Mouse (Mus musculus): ENCODE results near the gene Cdrt4.

The Cdrt4 gene

DNA sequence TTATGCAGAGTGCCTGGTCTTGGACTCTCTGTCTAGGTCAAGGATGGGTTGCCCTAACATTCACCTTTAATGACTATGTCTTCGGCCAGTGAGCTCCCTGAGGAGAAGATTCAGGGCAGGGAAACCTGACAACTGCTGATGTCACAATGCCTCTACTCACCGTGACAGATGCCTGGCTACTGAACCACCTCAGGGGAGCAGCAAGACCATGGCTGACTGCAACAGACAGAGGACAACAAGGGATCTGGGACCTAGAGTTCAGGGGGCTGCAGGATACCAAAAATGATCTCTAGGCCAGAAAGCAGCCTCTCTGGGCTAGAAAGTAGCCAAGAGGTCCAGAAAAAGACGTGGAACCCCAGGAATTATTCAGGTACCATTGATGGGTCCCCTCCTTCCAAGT lies at the start of gene Cdrt4:
Gene Cdrt4 (plus strand): TSS at position 182 of the 400 bp plus-strand sequence.
- no peak for DNase-seq

DNA sequence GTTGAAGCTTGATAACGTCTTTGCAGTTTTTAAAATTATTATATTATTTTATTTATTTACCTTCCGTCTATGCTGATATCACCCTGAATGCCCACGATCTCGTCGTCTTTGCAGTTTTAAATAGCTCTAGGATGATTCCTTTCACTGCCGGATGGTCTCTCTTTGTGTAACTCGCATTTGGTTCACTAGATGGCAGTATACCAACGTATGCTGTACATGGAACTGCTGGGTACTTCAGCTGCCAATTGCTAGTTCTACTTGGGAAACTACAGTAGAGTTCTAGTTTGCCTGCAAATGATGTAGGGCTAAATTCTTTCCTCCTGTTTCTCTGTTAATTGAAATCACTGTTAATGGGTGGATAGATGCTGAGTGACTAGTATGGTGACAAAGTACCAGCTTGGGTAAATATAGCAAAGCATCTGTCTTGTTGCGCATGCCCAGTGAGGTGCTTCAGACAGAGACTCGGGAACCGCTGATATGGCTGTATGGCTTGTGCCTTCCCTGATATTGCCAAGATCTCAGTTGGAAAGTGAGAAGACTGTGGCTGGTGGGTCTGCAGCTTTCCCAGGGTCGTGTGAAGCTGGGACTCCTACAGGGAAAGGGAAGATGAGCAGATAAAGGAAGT lies 49.2 kb upstream of the Cdrt4 start:
- peak; percentile 50 for DNase-seq

DNA sequence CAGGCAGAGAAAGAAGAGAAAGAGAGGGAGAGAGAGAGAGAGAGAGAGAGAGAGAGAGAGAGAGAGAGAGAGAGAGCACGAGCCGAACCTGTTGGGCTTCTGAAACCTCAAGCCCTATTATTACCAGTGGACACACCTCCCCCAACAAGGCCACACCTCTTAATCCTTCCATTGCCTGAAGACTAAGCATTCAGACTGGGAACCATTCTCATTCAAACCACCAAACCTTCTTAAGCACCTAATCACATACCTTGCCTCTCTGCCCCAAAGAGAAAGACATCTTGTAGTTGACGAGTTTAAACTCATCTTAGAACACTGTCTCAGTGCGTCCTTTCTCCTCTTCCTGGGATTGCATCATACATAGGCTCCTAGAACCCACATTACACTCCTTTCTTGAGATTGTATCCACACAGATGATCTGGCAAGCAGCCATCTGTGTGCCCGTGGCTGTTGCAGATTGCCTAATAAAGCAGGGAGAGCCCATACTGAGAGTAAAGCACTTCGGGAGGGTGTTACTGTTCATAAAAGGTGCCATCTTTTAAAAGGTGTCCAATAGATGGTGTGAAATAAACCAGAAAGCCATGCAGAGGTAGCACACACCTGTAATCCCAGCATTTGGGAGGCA lies 47.0 kb upstream of the Cdrt4 start:
- no peak for DNase-seq

DNA sequence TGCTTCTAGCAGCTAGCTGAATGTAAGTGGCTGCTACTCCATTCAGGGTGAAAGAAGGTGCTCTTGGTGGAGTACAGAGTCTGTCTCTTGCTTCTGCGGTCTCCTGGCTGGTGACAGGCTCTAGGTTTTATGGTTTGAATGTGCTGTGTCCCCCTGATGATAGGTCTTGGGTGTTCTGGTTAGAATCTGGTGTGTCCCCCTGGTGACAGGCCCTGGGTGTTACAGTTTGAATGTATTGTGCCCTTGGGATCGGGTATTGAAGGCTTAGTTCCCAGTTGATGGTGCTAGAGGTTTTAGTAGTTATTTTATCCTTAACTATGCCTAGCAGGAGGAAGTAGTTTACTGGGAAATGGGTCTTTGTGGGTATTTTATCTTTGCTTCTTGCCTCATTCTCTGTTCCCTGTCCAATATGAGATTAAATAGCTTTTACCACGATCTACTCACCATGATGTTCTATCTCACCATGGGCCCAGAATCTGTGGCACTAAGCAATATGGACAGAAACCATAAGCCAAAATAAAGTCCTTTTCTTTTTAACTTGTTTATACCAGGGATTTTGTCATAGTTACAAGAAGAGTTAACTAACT lies 41.2 kb upstream of the Cdrt4 start:
- DNase-seq: peak; percentile 65

DNA sequence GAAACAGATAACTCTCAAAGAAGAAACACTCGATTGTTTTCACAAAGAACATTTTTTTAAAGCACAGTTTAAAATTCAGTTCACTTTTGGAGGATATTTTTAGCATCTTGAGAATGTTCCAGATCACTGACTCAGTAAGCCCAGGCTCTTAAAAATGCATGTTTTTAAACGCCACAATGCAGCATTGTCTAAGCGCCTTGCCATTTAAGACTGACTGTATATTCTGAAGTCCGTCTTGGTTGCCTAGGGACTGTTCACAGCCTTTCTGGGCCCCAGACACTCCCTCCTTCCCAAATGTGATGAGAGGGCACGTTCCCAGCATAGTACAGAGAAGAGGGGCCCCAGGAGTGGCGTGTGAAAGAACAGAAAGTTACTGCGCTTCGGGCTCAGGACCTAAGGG lies 39.6 kb upstream of the Cdrt4 start:
- no peak for DNase-seq

DNA sequence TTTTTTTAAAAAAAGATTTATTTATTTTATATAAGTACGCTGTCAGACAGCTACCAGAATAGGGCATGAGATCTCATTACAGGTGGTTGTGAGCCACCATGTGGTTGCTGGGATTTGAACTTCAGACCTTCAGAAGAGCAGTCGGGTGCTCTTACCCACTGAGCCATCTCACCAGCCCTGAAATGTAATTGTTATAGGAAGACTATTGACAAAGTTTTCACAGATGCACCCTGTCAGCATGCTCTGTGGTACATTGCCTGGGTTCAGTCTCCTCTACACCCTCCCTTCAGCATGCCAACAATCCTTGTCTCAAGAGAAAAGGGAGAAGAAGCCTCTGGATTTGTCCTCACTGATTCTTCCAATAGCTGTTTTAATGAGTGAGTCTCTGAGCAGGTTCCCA lies 37.9 kb upstream of the Cdrt4 start:
- no peak for DNase-seq

DNA sequence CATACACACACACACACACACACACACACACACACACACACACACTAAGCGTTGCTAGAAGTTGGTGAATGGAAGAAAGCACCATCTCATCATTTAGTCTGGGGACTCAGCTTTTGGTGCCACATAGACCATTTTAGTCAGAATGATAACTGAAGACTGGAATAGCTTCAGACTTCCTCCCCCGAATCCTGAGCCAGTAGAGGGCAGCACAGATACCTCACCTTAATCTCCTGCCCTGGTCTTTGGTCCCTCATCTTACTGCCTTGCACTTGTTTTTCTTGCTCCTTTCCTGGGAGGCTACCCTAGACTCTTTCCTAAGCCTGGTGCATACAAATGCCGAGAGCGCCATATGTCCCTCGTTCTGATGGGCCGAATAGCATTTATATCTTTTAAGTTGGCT lies 36.5 kb upstream of the Cdrt4 start:
- peak; percentile 69 for DNase-seq

DNA sequence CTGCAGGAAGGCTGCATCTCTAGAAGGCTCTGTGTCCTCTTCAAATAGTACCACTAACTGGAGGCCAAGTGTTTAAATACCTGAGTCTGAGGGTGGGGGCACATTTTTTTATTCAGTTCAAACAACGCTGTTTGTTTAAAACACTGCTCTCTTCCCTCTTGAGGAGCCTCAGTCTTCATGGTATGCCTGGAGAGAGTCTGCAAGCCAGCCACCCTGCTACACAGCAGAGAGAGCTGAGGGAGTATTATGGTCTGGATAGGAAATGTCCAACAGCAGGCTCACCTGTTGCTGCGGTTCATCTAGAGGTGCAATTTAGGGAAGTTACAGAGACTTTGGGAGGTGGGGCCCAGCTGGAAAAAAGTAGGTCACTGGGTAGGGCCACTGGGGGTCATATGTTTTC lies 35.5 kb upstream of the Cdrt4 start:
- DNase-seq: no peak

DNA sequence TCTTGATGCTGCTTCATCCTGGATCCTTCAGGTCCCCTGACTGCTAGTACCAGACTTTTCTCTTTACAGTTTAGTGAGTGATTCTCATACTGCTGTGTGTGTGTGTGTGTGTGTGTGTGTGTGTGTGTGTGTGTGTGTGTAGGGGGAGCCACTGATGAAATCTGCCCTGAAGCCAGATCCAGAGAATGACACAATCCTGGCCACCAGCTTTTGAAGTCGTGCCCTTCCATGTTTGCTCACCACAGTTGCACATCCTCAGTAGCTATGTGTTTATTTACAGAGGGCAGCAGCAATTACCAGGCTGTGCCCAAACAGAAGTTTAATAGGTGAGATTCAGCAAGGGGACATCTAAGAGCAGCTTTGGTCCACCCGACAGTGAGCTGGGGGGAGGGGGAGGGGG lies 34.2 kb upstream of the Cdrt4 start:
- DNase-seq: no peak

DNA sequence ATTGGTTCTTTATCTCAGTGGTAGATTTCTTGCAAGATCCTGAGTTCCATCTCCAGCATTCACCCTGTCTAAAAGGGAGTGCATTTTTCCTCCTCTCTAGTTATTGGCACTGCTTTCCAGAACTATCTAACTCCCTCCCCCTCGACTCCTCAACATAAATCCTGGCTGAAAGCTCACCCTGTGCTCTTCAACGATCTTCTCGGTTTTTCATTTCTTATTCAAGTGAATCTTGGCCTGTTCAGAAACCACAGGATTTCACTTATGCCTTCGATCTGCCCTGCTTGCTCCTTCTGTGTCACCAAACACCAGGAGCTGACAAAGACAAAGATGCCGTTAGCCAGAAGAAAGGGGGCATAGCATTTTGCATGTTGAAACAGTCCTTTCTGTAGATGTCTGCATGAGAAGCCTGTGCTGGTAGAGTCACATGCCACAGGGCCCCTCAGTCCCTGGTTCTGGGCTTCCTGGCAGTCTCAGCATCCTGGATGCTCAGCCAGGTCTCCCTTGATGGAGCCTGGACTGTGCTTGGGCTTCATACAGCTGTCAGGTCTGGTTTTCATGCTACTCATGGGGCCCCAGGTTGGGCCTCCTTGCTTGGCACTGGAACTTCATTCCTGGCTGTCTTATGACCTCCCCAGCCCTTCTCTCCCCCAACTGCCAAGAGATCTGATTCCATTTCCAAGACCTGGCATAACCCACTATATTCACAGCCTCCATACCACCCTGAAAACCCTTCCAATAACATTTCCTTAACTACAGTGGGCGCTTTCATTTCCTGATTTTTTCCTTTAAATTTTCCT lies 30.8 kb upstream of the Cdrt4 start:
- no peak for DNase-seq

DNA sequence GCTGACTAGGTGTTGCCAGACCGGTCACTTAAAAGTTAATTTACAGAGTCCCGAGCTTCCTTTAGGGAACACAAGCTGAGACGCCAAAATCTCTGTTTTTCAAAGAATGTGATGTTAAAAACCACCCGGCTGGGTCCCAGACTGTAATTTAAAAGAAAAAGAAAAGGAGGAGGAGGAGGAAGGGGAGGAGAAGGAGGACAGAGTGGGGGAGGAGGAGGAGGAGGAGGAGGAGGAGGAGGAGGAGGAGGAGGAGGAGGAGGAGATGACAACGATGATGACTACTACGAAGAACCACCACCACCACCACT lies 30.3 kb upstream of the Cdrt4 start:
- DNase-seq: no peak

DNA sequence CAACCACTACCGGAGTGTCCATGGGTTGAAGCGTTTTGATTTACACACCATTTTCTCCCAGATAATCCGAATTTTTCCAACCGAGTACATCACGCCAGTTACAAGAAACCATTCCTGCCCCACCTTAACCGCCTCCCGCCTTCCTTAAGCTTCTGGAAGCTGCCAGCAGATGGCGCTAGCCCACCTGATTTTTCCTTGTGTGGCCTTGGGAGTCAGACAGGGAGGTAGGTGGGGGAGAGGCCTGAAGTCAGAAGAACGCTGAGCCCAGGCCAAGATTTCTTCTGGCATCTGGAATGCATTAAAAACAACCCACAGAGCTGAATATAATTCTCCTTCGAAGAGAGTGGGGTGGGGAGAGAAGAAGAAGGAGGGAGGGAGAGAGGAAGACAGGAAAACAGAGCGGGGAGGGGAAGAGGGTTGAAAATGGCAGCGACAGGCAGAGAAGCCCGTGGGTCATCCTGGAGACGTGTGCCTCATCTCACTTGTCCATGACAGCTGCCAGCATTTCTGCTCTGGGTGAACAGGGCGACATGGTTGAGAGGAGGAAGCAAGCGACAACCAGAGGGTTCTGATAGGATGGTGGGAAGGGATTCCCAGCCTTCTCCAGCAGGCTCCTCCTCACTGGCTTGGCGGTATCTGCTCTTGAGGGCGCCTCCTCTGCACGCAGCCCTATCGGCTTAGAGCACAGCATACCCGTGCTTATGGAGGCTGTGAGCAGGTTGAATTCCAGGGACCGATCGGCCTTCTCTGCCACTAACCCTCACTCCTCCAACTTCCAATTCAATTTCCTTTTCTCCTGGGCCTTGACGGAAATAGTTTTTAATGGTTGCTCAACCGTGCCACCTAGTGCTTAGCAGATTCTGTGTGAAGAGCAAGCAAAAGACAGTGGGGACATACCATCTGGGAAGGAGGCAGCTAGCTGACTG lies 29.7 kb upstream of the Cdrt4 start:
- DNase-seq: peak; percentile 74

DNA sequence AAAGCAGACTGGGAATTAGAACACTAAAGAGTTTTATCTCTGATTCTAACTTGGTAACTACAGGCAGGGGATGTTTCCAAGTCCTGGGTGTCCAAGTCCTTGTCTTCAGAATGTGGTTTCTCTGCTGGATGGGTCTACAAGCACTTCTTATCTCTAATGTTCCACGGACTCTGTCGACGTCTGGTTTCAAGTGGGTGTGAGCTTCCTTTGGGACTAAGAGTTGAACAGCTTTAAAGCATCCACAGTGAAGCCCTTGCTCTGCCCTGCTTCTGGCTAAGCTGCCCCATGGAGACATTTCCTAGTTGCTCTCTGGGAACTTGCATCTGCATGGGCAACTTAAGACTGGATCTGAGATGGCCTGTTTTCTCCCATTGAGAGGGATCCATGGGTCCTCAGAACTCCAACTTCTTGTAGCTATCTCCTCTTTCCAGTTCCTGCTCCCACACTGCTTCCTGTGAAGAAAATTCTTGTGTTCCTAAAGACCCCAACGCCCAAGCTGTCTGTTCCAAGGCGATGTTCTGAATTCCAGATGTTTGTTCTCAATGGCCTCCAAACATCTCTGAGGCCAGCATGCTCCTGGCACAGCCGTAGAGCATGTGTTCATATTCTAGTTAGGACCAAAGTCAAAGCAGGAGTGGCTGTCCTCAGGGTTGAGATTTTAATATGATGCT lies 26.8 kb upstream of the Cdrt4 start:
- no peak for DNase-seq

DNA sequence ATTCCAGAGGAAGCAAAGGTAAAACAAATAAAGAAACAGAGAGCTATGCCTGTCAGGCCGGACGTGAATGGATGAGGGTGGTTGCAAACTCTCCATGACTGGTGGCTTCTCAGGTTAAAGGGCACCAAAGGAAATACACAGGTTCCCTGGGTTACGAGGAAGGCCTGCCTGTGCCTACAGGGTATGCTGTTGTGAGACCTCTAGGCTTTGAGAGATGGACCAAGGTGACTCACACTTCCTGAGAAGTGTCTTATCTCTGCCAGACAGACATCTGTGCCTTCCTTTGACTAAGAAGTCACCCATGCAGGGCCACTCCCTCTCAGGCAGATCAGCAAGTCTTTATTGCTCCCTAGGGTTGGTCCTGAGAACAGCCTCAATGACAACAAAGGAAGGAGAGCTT lies 21.2 kb upstream of the Cdrt4 start:
- DNase-seq: no peak

DNA sequence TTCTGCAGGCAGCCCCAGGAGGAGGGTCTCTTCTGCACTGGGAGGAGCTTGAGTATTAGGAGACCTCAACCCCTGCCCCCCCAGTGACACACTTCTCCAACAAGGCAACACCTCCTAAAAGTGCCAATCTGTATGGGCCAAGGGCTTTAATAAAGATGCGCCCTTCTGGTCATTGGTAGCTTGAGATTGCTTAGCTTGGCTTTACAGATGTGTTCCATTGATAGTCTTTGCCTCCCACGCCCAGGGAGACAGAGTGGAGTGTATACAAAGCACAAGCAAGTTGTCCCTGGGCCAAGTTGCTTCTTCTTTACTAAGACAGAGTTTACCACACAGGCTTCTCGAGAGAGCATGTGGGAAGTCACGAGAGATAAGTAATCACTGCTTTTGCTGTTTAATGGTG lies 20.4 kb upstream of the Cdrt4 start:
- no peak for DNase-seq

DNA sequence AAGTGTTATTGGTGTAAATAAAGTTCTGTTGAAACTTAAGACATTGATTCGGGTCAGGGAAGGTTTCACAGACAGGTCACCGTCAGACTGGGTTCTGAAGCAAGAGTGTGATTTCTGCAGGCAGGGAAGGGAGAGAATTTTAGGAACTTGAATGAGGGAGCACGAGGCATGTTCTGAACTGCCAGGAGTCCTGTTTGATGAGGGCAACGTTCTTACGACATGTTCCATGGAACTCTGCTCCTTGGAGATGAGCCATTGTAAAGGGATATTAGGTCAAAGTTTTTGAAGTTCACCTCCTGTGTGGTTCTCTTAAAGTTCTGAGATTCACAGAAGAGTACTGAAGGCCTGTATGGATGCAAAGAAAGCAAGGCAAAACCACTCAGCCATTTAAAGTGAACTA lies 19.9 kb upstream of the Cdrt4 start:
- DNase-seq: no peak

DNA sequence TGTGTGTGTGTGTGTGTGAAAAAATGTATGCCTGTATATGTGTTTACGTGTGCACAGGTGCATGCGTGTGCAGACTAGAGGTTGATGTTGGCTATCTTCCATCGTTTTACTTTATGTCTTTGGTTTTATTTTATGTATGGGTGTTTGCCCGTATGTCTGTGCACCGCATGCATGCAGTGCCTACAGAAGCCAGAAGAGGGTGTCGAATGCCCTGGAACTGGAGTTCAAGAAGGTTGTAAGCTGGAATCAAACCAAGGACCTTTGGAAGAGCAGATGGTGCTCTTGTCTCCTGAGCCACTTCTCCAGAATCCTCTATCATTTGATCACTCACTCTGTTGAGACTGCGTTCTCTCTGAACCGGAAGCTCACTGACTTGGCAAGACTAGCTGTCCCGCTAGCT lies 17.9 kb upstream of the Cdrt4 start:
- no peak for DNase-seq

DNA sequence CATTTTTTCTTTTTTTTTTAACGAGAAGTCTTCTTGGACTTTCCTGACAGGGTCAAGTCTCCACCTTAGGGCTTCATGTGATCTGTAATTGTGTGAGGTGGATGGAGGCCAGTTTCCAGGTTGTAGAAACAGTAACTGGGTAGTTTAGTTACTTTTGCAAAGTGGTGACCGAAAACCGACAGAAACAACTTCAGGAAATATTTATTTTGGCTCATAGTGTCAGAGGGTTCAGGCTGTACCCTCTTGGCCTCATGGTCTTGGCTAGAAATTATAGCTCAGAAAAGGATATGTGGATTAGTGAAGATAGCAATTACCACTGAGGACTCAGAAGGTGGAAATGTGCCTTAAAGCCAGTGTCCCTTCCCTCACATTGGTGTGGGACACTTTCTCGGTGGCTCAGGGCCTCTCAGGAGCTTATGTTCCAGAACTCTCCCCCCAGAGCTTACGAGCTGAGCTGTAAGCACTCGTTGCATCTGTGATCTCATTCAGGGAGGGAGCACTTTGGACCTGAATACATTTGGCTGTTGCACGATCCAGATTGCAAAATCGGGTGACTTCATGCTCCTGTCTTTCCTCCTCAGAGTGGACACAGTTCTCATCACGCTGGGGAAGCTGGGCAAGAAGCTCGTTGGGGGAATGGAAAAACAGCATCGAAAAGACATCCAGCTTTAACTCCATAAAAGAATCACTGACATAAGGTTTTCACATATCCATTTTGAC lies 16.0 kb upstream of the Cdrt4 start:
- DNase-seq: no peak

DNA sequence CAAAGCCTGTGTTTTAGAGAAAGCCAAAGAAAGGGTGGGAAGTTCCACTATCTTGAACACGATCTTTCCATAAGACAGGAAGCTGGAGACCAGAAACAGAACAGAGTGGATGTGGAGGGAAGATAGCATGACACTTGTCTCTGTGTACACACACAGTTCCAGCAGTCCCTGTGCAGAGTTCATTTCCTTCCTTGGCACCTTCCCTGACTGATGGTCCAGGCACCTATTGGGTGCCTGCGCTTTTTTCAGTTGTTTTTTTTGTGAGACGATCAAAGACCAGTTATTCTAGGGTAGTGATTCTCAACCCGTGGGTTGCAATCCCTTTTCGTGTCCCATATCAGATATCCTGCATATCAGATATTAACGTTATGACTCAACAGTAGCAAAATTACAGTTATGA lies 13.0 kb upstream of the Cdrt4 start:
- no peak for DNase-seq

DNA sequence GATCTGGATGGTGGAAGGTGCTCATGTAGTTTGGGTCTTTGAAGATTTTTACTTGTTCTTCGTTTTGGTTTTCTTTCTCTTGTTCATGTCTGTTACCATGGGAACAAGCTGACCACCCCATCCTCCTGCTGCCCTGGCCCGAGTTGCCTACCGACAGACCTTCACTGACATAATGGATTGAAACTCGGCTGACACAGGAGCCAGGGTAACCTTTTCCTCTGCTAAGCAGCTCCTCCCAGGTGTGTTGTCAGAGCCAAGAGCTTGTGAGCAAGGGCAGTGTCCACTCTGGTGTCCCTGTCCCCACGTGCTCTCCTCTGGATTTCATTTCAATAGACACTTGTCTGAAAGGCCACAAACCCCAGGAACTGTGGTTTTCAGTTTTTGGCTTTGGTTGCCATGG lies 12.1 kb upstream of the Cdrt4 start:
- DNase-seq: no peak

DNA sequence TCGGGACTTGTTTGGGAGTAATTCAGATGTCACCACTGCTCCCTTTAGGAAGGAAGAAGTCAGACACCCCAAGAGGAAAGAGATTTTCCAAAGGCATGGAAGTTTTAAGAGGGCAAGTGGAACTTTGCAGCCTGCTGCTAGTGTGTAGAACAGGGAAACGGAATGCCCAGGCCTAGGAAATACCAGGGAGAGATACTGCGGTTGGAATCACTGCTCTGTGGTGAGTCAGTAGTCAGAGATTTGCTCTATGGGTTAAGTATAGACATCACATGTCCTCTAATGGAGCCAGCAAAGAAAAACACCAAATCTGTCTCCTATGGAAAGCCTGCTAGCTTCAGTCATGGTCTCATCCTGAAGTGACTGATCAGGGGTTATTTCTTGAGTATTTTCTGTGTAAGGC lies 10.8 kb upstream of the Cdrt4 start:
- no peak for DNase-seq

DNA sequence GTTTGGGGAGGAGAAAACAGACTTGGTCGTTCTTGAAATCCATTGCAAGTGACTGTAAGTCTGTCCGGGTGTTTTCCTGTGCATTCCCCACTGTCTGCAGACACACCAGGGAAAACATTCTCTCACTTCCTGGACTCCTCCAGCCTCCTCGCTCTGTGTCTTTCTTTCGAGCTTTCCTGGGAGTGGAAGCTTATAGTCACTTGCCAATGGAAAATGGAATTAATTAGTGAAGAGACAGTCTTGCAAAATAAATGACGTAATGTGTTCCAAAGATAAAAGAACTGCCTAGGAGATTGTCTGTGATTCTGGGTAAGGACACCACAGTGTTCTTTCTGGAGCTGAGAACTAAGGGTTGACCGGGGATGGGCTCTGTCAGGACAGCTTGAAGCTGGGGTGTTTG lies 7.5 kb upstream of the Cdrt4 start:
- no peak for DNase-seq

All from thymus, postnatal 4 days (tissue).